Mouse (Mus musculus) myocyte (in vitro differentiated cells): Measurements from ENCODE around the gene Clspn.

ENCODE experiments used
- CEBPB ChIP-seq: IDR thresholded peaks from 2 replicates; pipeline ENCODE4 v1.6.1; 2011; ENCODE audit warnings: mild to moderate bottlenecking, moderate library complexity; ENCODE audit not compliant: poor library complexity, insufficient read depth, severe bottlenecking
- E2F4 ChIP-seq: IDR thresholded peaks from one replicate; pipeline ENCODE4 v1.6.1; 2011; ENCODE audit warnings: mild to moderate bottlenecking, control low read depth, moderate library complexity; ENCODE audit not compliant: insufficient read depth
- MAX ChIP-seq: IDR thresholded peaks from one replicate; pipeline ENCODE4 v1.6.1; 2011; ENCODE audit warnings: low read depth, mild to moderate bottlenecking, control low read depth
- MYOD1 ChIP-seq, 3 experiments: IDR thresholded peaks; one replicate each; pipeline ENCODE4 v1.6.1; 2011; ENCODE audit warnings: control low read depth in 2 of 3, low read depth in 2 of 3, mild to moderate bottlenecking in 2 of 3, moderate library complexity in 1 of 3; ENCODE audit not compliant: insufficient read length in 2 of 3, control insufficient read depth in 1 of 3
- MYOG ChIP-seq, 3 experiments: IDR thresholded peaks; one replicate each; pipeline ENCODE4 v1.6.1; 2011; ENCODE audit warnings: control low read depth in 2 of 3, low read depth in 2 of 3, mild to moderate bottlenecking in 2 of 3; ENCODE audit not compliant: insufficient read length in 2 of 3, control insufficient read depth in 1 of 3, insufficient read depth in 1 of 3
- POLR2A ChIP-seq: IDR thresholded peaks from one replicate; pipeline ENCODE4 v1.6.1; 2011; ENCODE audit warnings: low read depth, mild to moderate bottlenecking, control low read depth, moderate library complexity; ENCODE audit not compliant: insufficient read length
- POLR2AphosphoS2 ChIP-seq: IDR thresholded peaks from one replicate; pipeline ENCODE4 v1.6.1; 2011; ENCODE audit warnings: low read depth, control low read depth; ENCODE audit not compliant: insufficient read length
- REST ChIP-seq: IDR thresholded peaks from one replicate; pipeline ENCODE4 v1.6.1; 2011; ENCODE audit warnings: mild to moderate bottlenecking, control low read depth, moderate library complexity; ENCODE audit not compliant: insufficient read depth, insufficient read length
- SRF ChIP-seq: IDR thresholded peaks from one replicate; pipeline ENCODE4 v1.6.1; 2011; ENCODE audit warnings: low read depth; ENCODE audit not compliant: control insufficient read depth, insufficient read length
- TCF12 ChIP-seq: IDR thresholded peaks from one replicate; pipeline ENCODE4 v1.6.1; 2011; ENCODE audit warnings: mild to moderate bottlenecking, control low read depth; ENCODE audit not compliant: poor library complexity, insufficient read depth, severe bottlenecking
- TCF3 ChIP-seq: IDR thresholded peaks from one replicate; pipeline ENCODE4 v1.6.1; 2011; ENCODE audit warnings: low read depth, control low read depth; ENCODE audit not compliant: insufficient read length
- USF1 ChIP-seq: IDR thresholded peaks from one replicate; pipeline ENCODE4 v1.6.1; 2011; ENCODE audit warnings: low read depth, mild to moderate bottlenecking, control low read depth, moderate library complexity

DNA sequence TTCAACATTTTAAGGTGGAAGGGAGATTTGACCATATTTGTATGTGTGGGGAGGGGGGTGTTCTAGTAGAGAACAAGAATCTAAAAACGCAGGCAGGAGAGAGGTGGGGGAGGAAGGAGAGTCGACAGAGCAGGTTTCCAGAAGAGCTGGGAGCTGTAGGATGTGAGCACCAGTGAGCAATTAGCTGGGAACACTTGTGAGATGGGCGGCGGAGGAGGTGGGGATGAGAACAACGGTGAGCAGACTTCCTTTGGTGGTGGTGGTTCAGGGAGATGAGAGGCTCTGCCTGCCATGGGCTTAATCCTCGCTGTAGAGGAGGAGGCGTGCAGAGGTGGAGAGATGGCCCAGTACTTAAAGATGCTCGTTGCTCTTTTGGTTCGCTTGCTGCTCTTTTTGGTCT lies 85.2 kb downstream of the Clspn start:
- TF ChIP-seq E2F4 (no peak), POLR2A (no peak), REST (no peak), MYOG (IDR thresholded peaks at IDR 0.05; ENCODE audit: control insufficient read depth in 1 of 3, insufficient read depth in 1 of 3, insufficient read length in 2 of 3, low read depth in 2 of 3) (no peak), POLR2AphosphoS2 (no peak), USF1 (no peak), TCF3 (no peak), MAX (no peak), TCF12 (no peak), CEBPB (no peak), MYOD1 (IDR thresholded peaks at IDR 0.05; ENCODE audit: control insufficient read depth in 1 of 3, insufficient read length in 2 of 3, low read depth in 2 of 3) (no peak), SRF (no peak)
